Mouse (Mus musculus) ES-E14 (cell line): ENCODE data around the gene Cyth3.

Source experiments
- CHD2 ChIP-seq: IDR thresholded peaks from 2 replicates; pipeline ENCODE4 v1.6.1; 2014; ENCODE audit warnings: mild to moderate bottlenecking, low read depth, low read length, inconsistent platforms
- HCFC1 ChIP-seq: IDR thresholded peaks from 2 replicates; pipeline ENCODE4 v1.6.1; 2012; ENCODE audit warnings: low read length, inconsistent platforms, borderline replicate concordance; ENCODE audit not compliant: insufficient read depth
- MAFK ChIP-seq: IDR thresholded peaks from 2 replicates; pipeline ENCODE4 v1.6.1; 2014; ENCODE audit warnings: mild to moderate bottlenecking, low read depth, low read length, inconsistent platforms; ENCODE audit not compliant: insufficient read depth
- ZNF384 ChIP-seq: IDR thresholded peaks from 2 replicates; pipeline ENCODE4 v1.6.1; 2012; ENCODE audit warnings: low read depth, low read length, inconsistent platforms

DNA sequence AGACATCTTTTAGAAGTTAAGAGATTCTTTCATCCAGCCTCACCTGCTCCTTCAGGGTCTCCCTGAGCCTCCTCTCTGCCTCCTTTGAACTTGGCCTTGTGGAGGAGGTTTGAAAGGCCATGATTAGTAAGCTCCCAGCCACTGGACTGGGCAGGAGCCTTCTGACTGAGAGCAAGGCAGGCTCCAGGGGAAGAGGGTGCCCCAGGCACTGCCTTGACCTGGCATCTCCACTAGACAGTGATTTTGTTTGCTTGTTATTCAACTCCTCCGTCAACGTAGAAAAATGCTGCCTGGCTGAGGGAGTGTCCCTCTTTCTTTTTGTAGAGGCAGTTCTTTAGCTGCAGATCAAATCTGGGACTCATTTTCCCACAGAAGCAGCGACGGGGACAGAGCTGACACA lies 9.0 kb upstream of the Cyth3 start:
- TF ChIP-seq ZNF384 (no peak), CHD2 (no peak), MAFK (no peak), HCFC1 (no peak)
